Mouse (Mus musculus) heart, postnatal 25 days (tissue): ENCODE results near the gene Tmem44. TPM values are rescaled to one million over a fixed set of nuclear protein-coding genes. Genes with fewer than 3 reads are reported as not detected.

Experiments
- DNase-seq: peaks from one replicate; pipeline ENCODE4 v3.0.0; 2022; ENCODE audit warnings: low spot score
- intact Hi-C: fragments of 180-260 bp; cut with DNase I; formaldehyde crosslinking; loops from one replicate; pipeline ENCODE4 v1.15.1; 2025
- total RNA-seq, 2 experiments: library from RNA; stranded (reverse); gene quantifications; 2 replicates each; pipeline ENCODE4 v1.2.3; 2021

Tmem44 gene
- total RNA-seq, 2 experiments from 2014 or later: 6.5 to 7.8 TPM

- intact Hi-C loops: no loop called here
- DNase-seq: no peak
These were observed 26.2 kb downstream of the Tmem44 start for GRCm38 (mm10) chr16:30524481-30524880.

GRCm38 (mm10) chr16:30522253-30522940 lies 28.2 kb downstream of the Tmem44 start:
- intact Hi-C loops: no loop called here
- no peak for DNase-seq

GRCm38 (mm10) chr16:30521147-30521546 lies 29.5 kb downstream of the Tmem44 start:
- intact Hi-C loops: loop anchor here (2.0 kb wide), 1 partner anchor 16 kb away; no protein-coding TSS in a partner anchor
- no peak for DNase-seq

- peak; percentile 46 for DNase-seq
- intact Hi-C loops: loop anchor here (1.0 to 2.0 kb wide), 2 partner anchors 16 to 146 kb away; no protein-coding TSS in a partner anchor
These were observed 30.2 kb downstream of the Tmem44 start for GRCm38 (mm10) chr16:30520361-30520823.

GRCm38 (mm10) chr16:30518635-30519034 lies 32.0 kb downstream of the Tmem44 start:
- intact Hi-C loops: loop anchor here (5.0 kb wide), 1 partner anchor 266 kb away; no protein-coding TSS in a partner anchor
- no peak for DNase-seq

- intact Hi-C loops: loop anchor here (5.0 kb wide), 1 partner anchor 265 kb away; no protein-coding TSS in a partner anchor
These were observed 32.9 kb downstream of the Tmem44 start for GRCm38 (mm10) chr16:30517666-30518283.

GRCm38 (mm10) chr16:30516993-30517392 lies 33.6 kb downstream of the Tmem44 start:
- intact Hi-C loops: loop anchor here (5.0 kb wide), 1 partner anchor 265 kb away; no protein-coding TSS in a partner anchor
- no peak for DNase-seq

More at GRCm38 (mm10) chr16:30517666-30518283, 32.9 kb downstream of the Tmem44 start:
- no peak for DNase-seq

- intact Hi-C loops: loop anchor here (5.0 kb wide), 1 partner anchor 263 kb away; no protein-coding TSS in a partner anchor
- DNase-seq: no peak
These were observed 35.2 kb downstream of the Tmem44 start for GRCm38 (mm10) chr16:30515418-30515817.

GRCm38 (mm10) chr16:30513050-30514024 lies 37.3 kb downstream of the Tmem44 start:
- DNase-seq: no peak
- intact Hi-C loops: no loop called here

- intact Hi-C loops: no loop called here
- DNase-seq: no peak
These were observed 38.1 kb downstream of the Tmem44 start for GRCm38 (mm10) chr16:30512375-30513049.

- no peak for DNase-seq
- intact Hi-C loops: no loop called here
These were observed 38.9 kb downstream of the Tmem44 start for GRCm38 (mm10) chr16:30511563-30512340.

GRCm38 (mm10) chr16:30510504-30511451 lies 39.9 kb downstream of the Tmem44 start:
- peak; percentile 76 for DNase-seq
- intact Hi-C loops: no loop called here

GRCm38 (mm10) chr16:30510091-30510490 lies 40.6 kb downstream of the Tmem44 start:
- intact Hi-C loops: no loop called here
- no peak for DNase-seq

GRCm38 (mm10) chr16:30509340-30509739 lies 41.3 kb downstream of the Tmem44 start:
- DNase-seq: no peak
- intact Hi-C loops: no loop called here

GRCm38 (mm10) chr16:30508738-30509137 lies 41.9 kb downstream of the Tmem44 start:
- intact Hi-C loops: no loop called here
- DNase-seq: no peak

GRCm38 (mm10) chr16:30507120-30507519 lies 43.5 kb downstream of the Tmem44 start:
- no peak for DNase-seq

GRCm38 (mm10) chr16:30505311-30506031 lies 45.2 kb downstream of the Tmem44 start:
- no peak for DNase-seq
- intact Hi-C loops: loop anchor here (2.0 kb wide), 1 partner anchor 15 kb away; no protein-coding TSS in a partner anchor

More at GRCm38 (mm10) chr16:30507120-30507519, 43.5 kb downstream of the Tmem44 start:
- intact Hi-C loops: no loop called here
